ENCODE assay signal across 8 mouse cellular contexts in genomic region chr13:20471732-20472131, GRCm38 (mm10).
A peak's percentile ranks its signal among the peaks of the same experiment; 100 is the strongest.
DNase-seq lines count a peak whose midpoint lies in the region; ATAC-seq lines count a peak whose summit lies in the region.

No protein-coding gene starts in this region.

- intact Hi-C loops in gastrocnemius, postnatal 36 days (cut with DNase I), result loop anchor here (5.0 kb wide), 1 partner anchor 159 kb away; no protein-coding TSS in a partner anchor

- H3K27me3 ChIP-seq in liver, embryonic 13.5 days, result no peaks in the 10 kb centered on the region
- H3K27me3 ChIP-seq in neural tube, embryonic 15.5 days (replicated peaks), result no peaks in the 10 kb centered on the region

- peak; percentile 60 for DNase-seq in adipocyte (ENCODE audit: low spot score)
- DNase-seq in embryo, embryonic 10.5 days (ENCODE audit: low spot score), result peak; percentile 82
- peak; percentile 35 to 38 for DNase-seq in gastrocnemius, postnatal 36 days
- peak; percentile 54 for DNase-seq in kidney, postnatal 14 days
- peak; percentile 7 for DNase-seq in liver, embryonic 13.5 days
- peak; percentile 64 for DNase-seq in urinary bladder, postnatal 14 days (ENCODE audit: low spot score)

- H3K4me2 ChIP-seq in liver, embryonic 13.5 days, result no peak overlapping the region
- peak overlapping the region; percentile 65 for H3K4me2 ChIP-seq in neural tube, embryonic 15.5 days

- WGBS in liver, embryonic 13.5 days (ENCODE audit: insufficient replicate concordance), result 28% methylated on average over 6 of the region's 6 CpGs
- WGBS in neural tube, embryonic 15.5 days, result 2% methylated on average over 6 of the region's 6 CpGs

- H3K36me3 ChIP-seq in liver, embryonic 13.5 days, result no peaks in the 10 kb centered on the region
- no peaks in the 10 kb centered on the region for H3K36me3 ChIP-seq in neural tube, embryonic 15.5 days

- no peaks in the 10 kb centered on the region for H3K4me1 ChIP-seq in liver, embryonic 13.5 days (replicated peaks)
- peaks cover 25% of the 10 kb centered on the region for H3K4me1 ChIP-seq in neural tube, embryonic 15.5 days

- no peak overlapping the region for H3K4me3 ChIP-seq in liver, embryonic 13.5 days (replicated peaks)
- peak overlapping the region; percentile 50 for H3K4me3 ChIP-seq in neural tube, embryonic 15.5 days (replicated peaks)

- H3K9me3 ChIP-seq in liver, embryonic 13.5 days (replicated peaks), result no peaks in the 10 kb centered on the region
- no peaks in the 10 kb centered on the region for H3K9me3 ChIP-seq in neural tube, embryonic 15.5 days (replicated peaks)

- no peak overlapping the region for H3K27ac ChIP-seq in liver, embryonic 13.5 days
- H3K27ac ChIP-seq in neural tube, embryonic 15.5 days (replicated peaks), result peak overlapping the region; percentile 84

- H3K9ac ChIP-seq in liver, embryonic 13.5 days, result no peak overlapping the region
- peak overlapping the region; percentile 38 for H3K9ac ChIP-seq in neural tube, embryonic 15.5 days (replicated peaks)

- peak; percentile 54 for ATAC-seq in CD4-positive, CD25-positive, alpha-beta regulatory T cell, adult 4 months
- no peak for ATAC-seq in liver, embryonic 13.5 days (ENCODE audit: low read depth)
- ATAC-seq in neural tube, embryonic 15.5 days (ENCODE audit: low FRiP score), result peak; percentile 68

Comparison
In these comparisons a context has a peak if more than half of its experiments do, and no peak if none do; other contexts are left out.
1. DNase-seq: peak in every context shown above with its lines; median percentile 82 in embryo, embryonic 10.5 days; 64 in urinary bladder, postnatal 14 days; 60 in adipocyte; 54 in kidney, postnatal 14 days; 36 in gastrocnemius, postnatal 36 days; 7 in liver, embryonic 13.5 days.